Mouse (Mus musculus): Measurements from ENCODE around the gene Slc16a1. TPM values are rescaled to one million over a fixed set of nuclear protein-coding genes. Genes with fewer than 3 reads are reported as not detected.

The Slc16a1 gene
- polyA plus RNA-seq, 1 experiment from 2014 or later = 44.6 TPM

Other genes starting within 250 kb of the Slc16a1 start
- gene Lrig2, start 126.8 kb upstream of the Slc16a1 start, polyA plus RNA-seq (2016; fragmentation: Nextera tagmentation; extraction: Ambion mirVana) = 25.7 and 27.6 TPM in 2 replicates
- gene Ppm1j, start 142.4 kb downstream of the Slc16a1 start, polyA plus RNA-seq (2016; fragmentation: Nextera tagmentation; extraction: Ambion mirVana) = 2.6 and 3.4 TPM in 2 replicates
- gene Fam19a3, start 143.2 kb downstream of the Slc16a1 start, polyA plus RNA-seq (2016; fragmentation: Nextera tagmentation; extraction: Ambion mirVana) = 0.24 and 0.85 TPM in 2 replicates
- 152 and 154 TPM in 2 replicates for gene Rhoc, start 149.7 kb downstream of the Slc16a1 start, polyA plus RNA-seq (2016; fragmentation: Nextera tagmentation; extraction: Ambion mirVana)
- gene Mov10, start 179.9 kb downstream of the Slc16a1 start, polyA plus RNA-seq (2016; fragmentation: Nextera tagmentation; extraction: Ambion mirVana) = 73.8 and 77.2 TPM in 2 replicates
- gene St7l, start 225.3 kb downstream of the Slc16a1 start, polyA plus RNA-seq (2016; fragmentation: Nextera tagmentation; extraction: Ambion mirVana) = 37.2 and 37.7 TPM in 2 replicates
- 183 and 196 TPM in 2 replicates for gene Capza1, start 225.8 kb downstream of the Slc16a1 start, polyA plus RNA-seq (2016; fragmentation: Nextera tagmentation; extraction: Ambion mirVana)